Mouse (Mus musculus) midbrain, postnatal 0 days (tissue): ENCODE measurements around the gene Mob3b. TPM values are rescaled to one million over a fixed set of nuclear protein-coding genes. Genes with fewer than 3 reads are reported as not detected.
A peak's percentile ranks its signal among the peaks of the same experiment; 100 is the strongest.

ENCODE experiments used
- ATAC-seq: fragments of 200-750 bp; cut with Nextera tagmentation; 2 replicates; pipeline ENCODE4 v1.8.0; 2017; ENCODE audit warnings: moderate number of reproducible peaks, mild to moderate bottlenecking, moderate TSS enrichment, moderate library complexity; ENCODE audit not compliant: low FRiP score
- DNase-seq: peaks from one replicate; pipeline ENCODE4 v3.0.0-alpha.2; 2015; ENCODE audit warnings: low spot score
- H3K27ac ChIP-seq: fragments of 300-500 bp; sonication (generic); 2 replicates; pipeline ENCODE4 v1.5.1; 2014; ENCODE audit warnings: low read depth, mild to moderate bottlenecking, low read length, mixed read lengths
- H3K27me3 ChIP-seq: fragments of 300-500 bp; sonication (generic); 2 replicates; pipeline ENCODE4 v1.6.1; 2014; ENCODE audit warnings: low read length, control low read depth, mixed read lengths; ENCODE audit not compliant: insufficient read depth
- H3K36me3 ChIP-seq: fragments of 300-500 bp; sonication (generic); 2 replicates; pipeline ENCODE4 v1.6.1; 2014; ENCODE audit warnings: low read length, control low read depth, mixed read lengths; ENCODE audit not compliant: insufficient read depth
- H3K4me1 ChIP-seq: fragments of 300-500 bp; sonication (generic); 2 replicates; pipeline ENCODE4 v1.6.1; 2014; ENCODE audit warnings: mild to moderate bottlenecking, control low read depth, antibody characterized with exemption, low read length, mixed read lengths; ENCODE audit not compliant: insufficient read depth
- H3K4me2 ChIP-seq: fragments of 300-500 bp; sonication (generic); 2 replicates; pipeline ENCODE4 v1.6.1; 2014; ENCODE audit warnings: low read depth, mild to moderate bottlenecking, low read length, mixed read lengths; ENCODE audit not compliant: poor library complexity, severe bottlenecking
- H3K4me3 ChIP-seq: fragments of 300-500 bp; sonication (generic); 2 replicates; pipeline ENCODE4 v1.5.1; 2014; ENCODE audit warnings: low read depth, mild to moderate bottlenecking, low read length, moderate library complexity
- H3K9ac ChIP-seq: fragments of 300-500 bp; sonication (generic); replicated peaks from 2 replicates; pipeline ENCODE4 v1.6.1; 2014; ENCODE audit warnings: mild to moderate bottlenecking, low read length, moderate library complexity, mixed read lengths; ENCODE audit not compliant: poor library complexity, severe bottlenecking
- H3K9me3 ChIP-seq: fragments of 300-500 bp; sonication (generic); 2 replicates; pipeline ENCODE4 v1.6.1; 2016; ENCODE audit warnings: low read length, control low read depth
- CTCF ChIP-seq: IDR thresholded peaks from 2 replicates; pipeline ENCODE4 v1.5.1; 2016; ENCODE audit warnings: antibody characterized with exemption, mild to moderate bottlenecking
- WGBS: fragments of 180-500 bp; shearing (Covaris S2); extraction: QIAGEN DNeasy Blood & Tissue Kit; methylation state at CpG from one replicate; pipeline ENCODE4 v1.1.7; 2014; 5-methylcytosine and 5-hydroxymethylcytosine counted together
- polyA plus RNA-seq: library from polyadenylated mRNA; unstranded; fragments of >200 nt; fragmentation: Nextera tagmentation; extraction: Ambion mirVana; gene quantifications from 2 replicates; pipeline ENCODE4 v1.2.1, GENCODE M21; 2015
- total RNA-seq: library from RNA; depleted of rRNA; stranded (reverse); fragments of >200 nt; gene quantifications from 2 replicates; pipeline ENCODE4 v1.2.3, GENCODE M21; 2014

Gene Mob3b
- total and polyA plus RNA-seq, 2 experiments from 2014 or later: 0.77 to 1.6 TPM

DNA sequence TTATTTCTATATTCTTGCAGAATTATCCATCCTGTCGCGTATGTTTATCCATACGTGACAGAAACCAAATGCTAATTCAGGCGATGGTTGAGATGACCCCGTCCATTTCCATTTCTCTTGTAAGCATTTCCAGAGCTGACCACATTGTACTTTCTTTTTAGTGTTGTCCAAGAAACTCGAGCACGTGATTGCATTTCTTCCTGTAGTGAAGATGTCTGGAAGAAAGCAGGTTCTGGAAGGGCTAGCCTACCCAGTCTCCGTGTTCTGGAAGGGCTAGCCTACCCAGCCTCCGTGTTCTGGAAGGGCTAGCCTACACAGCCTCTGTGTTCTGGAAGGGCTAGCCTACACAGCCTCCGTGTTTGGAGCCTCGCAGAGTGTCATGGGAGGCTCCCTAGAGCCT is 33.3 kb downstream of the Mob3b start:
- WGBS: 72% methylated on average over 11 of the region's 11 CpGs
- TF ChIP-seq CTCF: no peak
- Histone ChIP-seq H3K4me3 (no peak overlapping the region), H3K4me1 (peaks cover 3% of the 10 kb centered on the region; the same call in 1 of the 2 replicates), H3K36me3 (no peaks in the 10 kb centered on the region), H3K9me3 (no peaks in the 10 kb centered on the region), H3K9ac (no peak overlapping the region), H3K27me3 (no peaks in the 10 kb centered on the region; the same call in 1 of the 2 replicates), H3K4me2 (no peak overlapping the region), H3K27ac (no peak overlapping the region)
- DNase-seq: no peak
- no peak for ATAC-seq

DNA sequence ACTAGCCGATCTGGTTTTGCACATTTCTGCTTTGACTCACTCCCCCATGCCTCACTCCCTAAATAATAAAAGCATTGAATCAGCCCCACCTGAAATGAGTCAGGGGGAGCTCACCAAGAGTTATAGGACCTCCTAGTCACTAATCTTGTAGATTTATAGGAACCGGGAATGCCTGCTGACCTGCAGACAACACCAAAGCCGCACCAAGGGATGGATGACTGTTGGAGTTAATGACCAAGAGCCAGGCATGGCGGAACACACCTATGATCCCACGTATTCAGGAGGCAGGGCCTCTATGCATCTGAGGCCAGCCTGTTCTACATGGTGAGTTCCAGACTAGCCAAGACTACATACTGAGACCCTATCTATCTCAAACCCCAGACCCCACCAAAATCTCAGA is 34.2 kb downstream of the Mob3b start:
- no peak overlapping the region for H3K27ac ChIP-seq
- no peak overlapping the region for H3K4me3 ChIP-seq
- H3K9ac ChIP-seq: no peak overlapping the region
- no peak for TF ChIP-seq CTCF
- 79% methylated on average over 5 of the region's 5 CpGs for WGBS
- H3K4me2 ChIP-seq: no peak overlapping the region
- peaks cover 3% of the 10 kb centered on the region; the same call in 1 of the 2 replicates for H3K4me1 ChIP-seq
- no peak for ATAC-seq
- no peak for DNase-seq
- H3K36me3 ChIP-seq: no peaks in the 10 kb centered on the region
- H3K9me3 ChIP-seq: no peaks in the 10 kb centered on the region
- no peaks in the 10 kb centered on the region for H3K27me3 ChIP-seq

DNA sequence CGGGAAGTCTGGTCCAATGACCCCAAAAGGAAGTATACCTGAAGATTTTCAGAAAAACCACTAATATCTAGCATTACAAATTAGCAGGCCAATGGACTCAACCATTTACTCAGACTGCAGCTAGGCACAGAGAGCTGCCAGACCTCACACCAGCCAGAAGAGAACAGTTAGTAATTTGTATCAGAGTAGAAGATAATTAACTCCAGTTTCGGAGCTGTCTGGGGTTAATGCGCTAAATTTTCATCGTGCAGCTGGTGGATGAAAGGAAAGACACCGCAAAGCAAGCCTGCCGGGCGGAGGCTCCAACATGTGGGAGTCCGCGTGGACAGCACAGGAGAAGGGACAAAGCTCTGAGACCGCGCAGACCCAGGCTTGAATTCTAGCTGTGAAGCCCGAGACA is 36.2 kb downstream of the Mob3b start:
- no peaks in the 10 kb centered on the region for H3K27me3 ChIP-seq
- H3K36me3 ChIP-seq: no peaks in the 10 kb centered on the region
- no peak overlapping the region for H3K27ac ChIP-seq
- H3K4me2 ChIP-seq: 0 out of 2 replicates have a peak overlapping the region, but pooled peaks have one; percentile 20
- WGBS: 28% methylated on average over 12 of the region's 12 CpGs
- no peak for DNase-seq
- TF ChIP-seq CTCF: no peak
- peaks cover 3% of the 10 kb centered on the region; the same call in 1 of the 2 replicates for H3K4me1 ChIP-seq
- H3K9ac ChIP-seq: 0 out of 2 replicates have a peak overlapping the region, but pooled peaks have one; percentile 33
- ATAC-seq: no peak
- no peaks in the 10 kb centered on the region for H3K9me3 ChIP-seq
- H3K4me3 ChIP-seq: no peak overlapping the region

DNA sequence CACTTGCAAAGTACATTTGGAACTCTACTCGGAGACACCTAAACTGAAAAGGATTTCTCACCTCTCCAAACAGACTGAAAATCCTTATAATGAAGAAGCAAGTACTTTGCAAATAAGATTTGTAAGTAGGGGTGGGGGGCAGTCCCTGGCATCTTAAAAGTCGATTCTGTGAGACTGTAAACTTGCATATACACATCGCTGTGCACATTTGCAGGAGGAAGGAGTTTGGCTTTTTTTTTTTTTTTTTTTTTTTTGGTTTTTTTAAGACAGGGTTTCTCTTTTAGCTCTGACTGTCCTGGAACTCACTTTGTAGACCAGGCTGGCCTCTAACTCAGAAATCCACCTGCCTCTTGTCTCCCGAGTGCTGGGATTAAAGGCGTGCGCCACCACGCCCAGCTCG is 36.7 kb downstream of the Mob3b start:
- Histone ChIP-seq H3K9me3 (no peaks in the 10 kb centered on the region), H3K4me2 (no peak overlapping the region), H3K4me3 (no peak overlapping the region), H3K4me1 (peaks cover 3% of the 10 kb centered on the region; the same call in 1 of the 2 replicates), H3K36me3 (no peaks in the 10 kb centered on the region), H3K27me3 (no peaks in the 10 kb centered on the region), H3K27ac (no peak overlapping the region), H3K9ac (no peak overlapping the region)
- ATAC-seq (no peak), DNase-seq (no peak)
- WGBS: 84% methylated on average over 8 of the region's 8 CpGs
- no peak for TF ChIP-seq CTCF

DNA sequence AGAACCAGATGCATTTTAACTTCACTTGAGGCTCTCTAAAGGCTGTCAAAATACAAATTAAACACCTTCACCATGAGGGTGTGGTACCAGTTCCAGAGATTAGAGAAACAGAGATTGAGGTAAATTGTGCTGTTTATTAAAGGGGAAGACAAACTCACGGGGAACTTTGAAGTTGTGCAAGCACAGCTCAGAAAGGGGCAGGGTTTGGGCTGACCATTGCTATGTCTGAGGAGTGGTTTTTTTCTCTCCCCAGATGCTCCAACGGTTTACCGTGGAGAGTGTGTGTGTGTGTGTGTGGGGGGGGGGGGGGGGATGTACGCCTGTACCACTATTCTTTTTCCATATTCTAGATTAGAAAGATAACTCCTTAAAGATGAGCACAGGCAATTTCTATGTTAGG is 37.1 kb downstream of the Mob3b start:
- Histone ChIP-seq H3K4me2 (no peak overlapping the region), H3K9ac (no peak overlapping the region), H3K4me3 (no peak overlapping the region), H3K36me3 (no peaks in the 10 kb centered on the region), H3K27ac (no peak overlapping the region), H3K4me1 (no peaks in the 10 kb centered on the region; the same call in 1 of the 2 replicates), H3K27me3 (no peaks in the 10 kb centered on the region), H3K9me3 (no peaks in the 10 kb centered on the region)
- DNase-seq (no peak), ATAC-seq (no peak)
- WGBS: 66% methylated on average over 4 of the region's 4 CpGs
- TF ChIP-seq CTCF: no peak

DNA sequence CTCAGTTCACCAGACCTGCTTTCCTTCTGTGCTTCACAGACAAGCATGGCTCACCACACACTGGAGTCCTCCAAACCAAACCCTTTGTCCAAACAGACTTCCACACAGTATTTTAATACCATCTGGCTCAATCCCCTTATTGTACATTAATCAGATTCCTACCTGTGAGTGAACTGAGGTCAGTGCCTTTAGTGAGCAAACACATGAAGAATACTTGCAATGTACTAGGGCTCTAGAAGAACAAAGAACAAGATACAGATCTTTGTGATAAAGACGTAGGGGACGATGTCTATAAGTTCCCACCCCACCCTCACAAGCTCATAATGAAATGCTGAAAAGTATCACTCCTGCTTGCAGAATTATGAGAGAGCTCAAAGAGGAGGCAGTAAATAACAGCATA is 38.4 kb downstream of the Mob3b start:
- no peaks in the 10 kb centered on the region for H3K27me3 ChIP-seq
- no peak overlapping the region for H3K4me3 ChIP-seq
- ATAC-seq: no peak
- no peaks in the 10 kb centered on the region for H3K9me3 ChIP-seq
- TF ChIP-seq CTCF: no peak
- no peak overlapping the region for H3K27ac ChIP-seq
- H3K4me1 ChIP-seq: no peaks in the 10 kb centered on the region; the same call in 1 of the 2 replicates
- 87% methylated on average over 2 of the region's 2 CpGs for WGBS
- no peak for DNase-seq
- no peak overlapping the region for H3K9ac ChIP-seq
- no peak overlapping the region for H3K4me2 ChIP-seq
- H3K36me3 ChIP-seq: no peaks in the 10 kb centered on the region
